Mouse (Mus musculus) layer of hippocampus, adult 18-20 months (tissue): ENCODE results near the gene Myt1. TPM values are rescaled to one million over a fixed set of nuclear protein-coding genes. Genes with fewer than 3 reads are reported as not detected.

Experiments
- total RNA-seq, 2 experiments: library from RNA; stranded (reverse); gene quantifications; 2 replicates each; pipeline ENCODE4 v1.2.3; 2021

The Myt1 gene
- total RNA-seq, 2 experiments from 2014 or later, result 26.0 to 28.5 TPM

Other genes starting within 250 kb of the Myt1 start
- 100 to 1,000 TPM; 274 to 282 TPM for gene Dnajc5, start 242.8 kb upstream of the Myt1 start, total RNA-seq
- 10 to 100 TPM; 54.2 to 63.3 TPM for gene Uckl1, start 178.4 kb upstream of the Myt1 start, total RNA-seq
- gene Prpf6, start 171.5 kb upstream of the Myt1 start, total RNA-seq, result 10 to 100 TPM; 60.9 to 61.6 TPM
- gene Zfp512b, start 170.5 kb upstream of the Myt1 start, total RNA-seq, result 10 to 100 TPM; 81.0 to 88.4 TPM
- gene Samd10, start 164.1 kb upstream of the Myt1 start, total RNA-seq, result 10 to 100 TPM; 12.0 to 13.2 TPM
- gene Gm29797, start 106.3 kb upstream of the Myt1 start, total RNA-seq, result 1 to 10 TPM in 1 of 2 experiments, under 1 TPM in 1; 0.91 to 2.1 TPM
- gene Sox18, start 91.7 kb upstream of the Myt1 start, total RNA-seq, result 10 to 100 TPM; 11.3 to 12.6 TPM
- 10 to 100 TPM; 48.3 to 55.1 TPM for gene Tcea2, start 83.0 kb upstream of the Myt1 start, total RNA-seq
- gene Rgs19, start 69.4 kb upstream of the Myt1 start, total RNA-seq, result 10 to 100 TPM; 41.7 to 47.2 TPM
- not detected for gene Lkaaear1, start 64.9 kb upstream of the Myt1 start, total RNA-seq
- gene Oprl1, start 48.3 kb upstream of the Myt1 start, total RNA-seq, result 10 to 100 TPM; 50.6 to 52.4 TPM
- 10 to 100 TPM; 86.1 to 89.1 TPM for gene Pcmtd2, start 74.5 kb downstream of the Myt1 start, total RNA-seq
- 10 to 100 TPM; 27.3 to 30.2 TPM for gene Polr3k, start 101.0 kb downstream of the Myt1 start, total RNA-seq
- gene Gm14496, start 227.8 kb downstream of the Myt1 start, total RNA-seq, result not detected